Mouse (Mus musculus) left cerebral cortex, adult 2 months (tissue): ENCODE measurements around the gene Lpo. TPM values are rescaled to one million over a fixed set of nuclear protein-coding genes. Genes with fewer than 3 reads are reported as not detected.
A peak's percentile ranks its signal among the peaks of the same experiment; 100 is the strongest.
"Not testable (repeated sequence)": the region's sequence is repeated elsewhere in the genome, so short reads cannot be mapped to it uniquely, and the experiment has no call there.

ENCODE experiments used
- DNase-seq, 2 experiments: peaks; one replicate each; pipeline ENCODE4 v3.0.0; 2021 to 2022; ENCODE audit warnings: low spot score in 2 of 2, mixed read lengths in 1 of 2; ENCODE audit errors: extremely low spot score in 1 of 2
- H3K27ac ChIP-seq: fragments of 200-600 bp; 2 replicates; pipeline ENCODE4 v1.8.1; 2022
- H3K4me3 ChIP-seq: fragments of 200-600 bp; 2 replicates; pipeline ENCODE4 v1.8.1; 2022
- CTCF ChIP-seq: fragments of 200-600 bp; IDR thresholded peaks from 2 replicates; pipeline ENCODE4 v1.8.1; 2022; ENCODE audit warnings: antibody characterized with exemption, mild to moderate bottlenecking, moderate library complexity
- intact Hi-C: fragments of 180-260 bp; cut with DNase I; formaldehyde crosslinking; loops from one replicate; pipeline ENCODE4 v1.15.1; 2025
- long read RNA-seq, 2 experiments: library from polyadenylated mRNA; stranded (forward); transcript quantifications; one replicate each; pipeline ENCODE4 v2.0.0; 2021; ENCODE audit warnings: borderline mapping rate in 2 of 2
- total RNA-seq, 2 experiments: library from RNA; stranded (reverse); gene quantifications; 2 replicates each; pipeline ENCODE4 v1.2.3; 2021

The Lpo gene
- total RNA-seq: under 1 TPM; 0.45 to 0.75 TPM
- long read RNA-seq, experiment 1, partial matches to known transcripts: 0 of 3 reads
- long read RNA-seq, experiment 1, other reads (novel, unspliced or antisense): 3 of 3 reads
- long read RNA-seq, experiment 2, partial matches to known transcripts: 0 of 1 reads
- long read RNA-seq, experiment 2, other reads (novel, unspliced or antisense): 1 of 1 reads

DNA sequence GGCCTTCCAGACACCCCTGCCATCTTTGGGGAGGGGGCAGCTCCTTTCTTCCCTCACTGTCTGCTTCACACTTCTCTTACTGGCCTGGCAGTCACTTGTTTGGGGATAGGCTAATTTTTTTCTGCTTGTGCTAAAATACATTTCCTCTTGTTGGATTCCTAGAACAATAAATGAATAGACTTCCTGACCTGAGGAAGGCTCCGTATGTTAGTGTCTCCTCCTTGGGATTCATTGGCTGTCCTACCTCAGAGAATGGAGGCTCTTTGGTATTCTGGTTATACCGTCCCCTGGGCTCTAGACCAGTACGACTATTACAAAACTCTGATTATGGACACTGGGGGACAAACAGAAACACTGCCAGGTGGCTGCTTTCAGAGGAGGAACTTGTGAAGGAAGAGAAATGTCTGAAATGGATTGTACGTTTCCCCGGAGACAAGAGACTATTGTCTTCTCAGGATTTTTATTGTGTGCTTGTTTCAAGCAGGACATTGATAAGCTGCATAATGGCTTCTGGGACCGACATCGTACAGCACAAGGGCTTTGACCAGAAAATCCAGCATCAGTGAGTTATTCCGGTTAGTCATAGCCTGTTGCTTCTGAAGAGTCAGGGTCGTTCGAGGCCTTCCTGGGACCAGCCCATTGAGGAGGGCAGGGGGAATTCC lies at the start of gene Lpo:
Lpo (minus strand) TSS at position 51 of the 662 bp plus-strand sequence.
- intact Hi-C loops: no loop called here
- TF ChIP-seq CTCF: no peak
- no peak within 1 kb of the TSS for H3K27ac ChIP-seq
- H3K4me3 ChIP-seq: no peak within 1 kb of the TSS
- DNase-seq: no peak

DNA sequence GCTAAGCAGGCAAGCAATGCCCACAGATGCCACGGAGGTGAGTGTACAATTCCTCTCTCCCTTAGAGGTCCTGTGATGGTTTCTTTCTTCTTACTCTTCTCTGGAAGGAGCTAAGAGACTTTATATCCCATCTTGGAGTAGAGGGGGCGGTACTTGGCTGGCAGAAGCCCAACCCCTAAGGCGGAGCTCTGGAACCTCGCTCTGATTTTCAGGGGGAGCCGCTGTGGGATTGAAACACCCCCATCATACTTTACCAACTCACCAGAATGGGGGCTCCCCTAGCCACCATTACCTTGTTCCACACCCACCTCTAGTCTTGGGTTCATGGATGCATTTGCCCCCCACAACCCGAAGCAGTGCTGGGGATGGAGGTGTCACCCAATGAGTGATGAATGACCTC lies 47.3 kb upstream of the Lpo start, which contains the start of gene Epx:
Epx (minus strand) TSS at position 101 of the 400 bp plus-strand sequence.
- intact Hi-C loops: no loop called here
- no peak for DNase-seq
- TF ChIP-seq CTCF: no peak
- H3K27ac ChIP-seq: no peak within 1 kb of the TSS
- H3K4me3 ChIP-seq: no peak within 1 kb of the TSS

DNA sequence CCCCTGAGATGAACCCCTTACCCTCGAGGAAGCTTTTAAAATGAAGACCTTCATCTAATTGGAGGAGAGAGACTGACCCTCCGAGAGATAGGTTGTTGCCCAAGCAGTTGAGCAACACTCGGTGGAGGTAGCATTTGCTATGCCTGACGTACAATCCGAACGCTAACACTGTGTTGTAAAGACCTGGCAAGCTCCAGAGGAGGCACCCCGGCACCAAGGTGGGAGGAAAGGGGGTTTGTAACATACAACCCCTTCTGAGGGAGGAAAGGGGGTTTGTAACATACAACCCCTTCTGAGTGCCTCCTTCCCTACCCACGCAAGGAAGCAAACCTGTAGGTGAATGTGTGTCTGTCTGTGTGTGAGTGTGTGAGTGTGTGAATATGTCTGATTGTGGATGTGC lies 43.7 kb upstream of the Lpo start:
- no peak for DNase-seq
- intact Hi-C loops: no loop called here
- H3K27ac ChIP-seq: no peak overlapping the region
- H3K4me3 ChIP-seq: no peak overlapping the region
- no peak for TF ChIP-seq CTCF

DNA sequence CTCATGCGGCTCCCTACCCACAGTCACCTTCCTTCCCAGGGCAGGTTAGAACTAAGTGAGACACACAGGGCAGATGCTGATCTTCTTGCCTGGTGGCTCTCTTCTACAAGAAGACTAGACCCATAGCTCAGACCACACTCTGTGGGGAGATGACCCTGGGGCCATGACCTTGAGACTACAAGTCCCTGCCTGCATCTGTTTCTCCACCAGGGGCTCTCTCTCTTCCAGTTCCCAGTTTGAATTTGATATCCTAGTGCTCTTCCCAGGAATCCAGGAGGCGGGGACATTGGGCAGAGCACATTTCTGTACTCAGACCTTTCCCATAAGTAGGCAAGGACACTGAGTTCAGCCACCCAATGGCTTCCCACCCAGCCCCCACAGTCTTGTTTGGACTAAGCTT lies 42.0 kb upstream of the Lpo start:
- TF ChIP-seq CTCF: no peak

DNA sequence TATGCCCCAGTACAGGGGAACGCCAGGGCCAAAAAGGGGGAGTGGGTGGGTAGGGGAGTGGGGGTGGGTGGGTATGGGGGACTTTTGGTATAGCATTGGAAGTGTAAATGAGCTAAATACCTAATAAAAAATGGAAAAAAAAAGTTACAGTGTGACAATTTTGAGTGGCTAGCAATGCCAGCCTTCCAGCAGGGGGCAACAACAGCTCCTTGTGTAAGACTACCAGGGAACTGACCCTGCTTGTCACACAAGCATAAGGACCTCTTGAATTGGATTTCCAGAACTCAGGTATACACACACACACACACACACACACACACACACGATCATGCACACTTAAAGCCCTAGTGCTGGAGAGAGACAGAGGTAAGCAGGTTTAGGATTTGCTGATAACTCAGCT lies 38.8 kb upstream of the Lpo start:
- intact Hi-C loops, H3K4me3 ChIP-seq, H3K27ac ChIP-seq: not testable (repeated sequence)
- peak; percentile 34 for TF ChIP-seq CTCF
- DNase-seq: peak in 1 of 2 experiments; percentile 31

More for the DNA sequence above, 42.0 kb upstream of the Lpo start:
- H3K27ac ChIP-seq: no peak overlapping the region
- intact Hi-C loops: no loop called here
- no peak for DNase-seq
- H3K4me3 ChIP-seq: no peak overlapping the region

DNA sequence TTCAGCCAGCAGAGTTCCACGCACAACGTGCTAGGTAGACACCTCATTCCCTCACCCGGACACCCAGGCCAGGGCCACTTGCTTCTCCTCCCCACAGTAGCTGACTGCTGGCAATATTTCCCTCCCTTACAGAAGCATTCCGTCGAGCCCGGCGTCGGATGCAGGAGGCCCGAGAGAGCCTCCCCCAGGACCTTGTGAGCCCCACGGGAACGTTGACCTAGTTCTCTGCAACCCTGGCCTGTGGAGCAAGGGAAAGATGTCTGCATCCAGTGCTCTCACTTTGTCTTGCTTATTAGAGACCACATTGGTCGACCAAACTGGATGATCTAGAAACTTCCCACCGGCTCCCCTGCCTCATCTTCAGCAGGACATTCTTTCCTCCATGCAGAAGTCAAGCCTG lies 34.7 kb upstream of the Lpo start:
- DNase-seq: no peak
- intact Hi-C loops: no loop called here
- H3K27ac ChIP-seq: no peak overlapping the region

DNA sequence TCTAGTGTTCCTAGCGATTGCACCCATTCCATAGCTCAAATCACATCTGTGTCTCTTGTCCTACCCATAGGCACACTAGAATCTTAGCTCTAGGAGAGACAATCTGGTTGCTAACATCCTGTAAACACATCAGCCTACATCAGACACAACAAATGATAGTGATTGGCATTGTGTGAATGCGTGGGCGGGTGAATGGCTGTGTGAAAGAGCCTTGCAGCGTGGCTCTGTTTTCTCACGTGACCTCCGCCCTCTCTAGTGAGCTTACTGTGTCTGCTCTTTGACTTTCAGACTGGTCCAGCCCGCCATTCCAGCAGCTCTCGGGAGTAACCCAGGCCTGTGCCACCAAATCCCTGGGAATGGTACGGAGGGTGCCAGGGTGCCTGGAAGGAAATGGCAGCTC lies 32.3 kb upstream of the Lpo start:
- Histone ChIP-seq H3K4me3 (no peak overlapping the region), H3K27ac (no peak overlapping the region)
- intact Hi-C loops: no loop called here
- no peak for TF ChIP-seq CTCF
- DNase-seq: no peak

More for the DNA sequence above, 34.7 kb upstream of the Lpo start:
- no peak for TF ChIP-seq CTCF
- no peak overlapping the region for H3K4me3 ChIP-seq

DNA sequence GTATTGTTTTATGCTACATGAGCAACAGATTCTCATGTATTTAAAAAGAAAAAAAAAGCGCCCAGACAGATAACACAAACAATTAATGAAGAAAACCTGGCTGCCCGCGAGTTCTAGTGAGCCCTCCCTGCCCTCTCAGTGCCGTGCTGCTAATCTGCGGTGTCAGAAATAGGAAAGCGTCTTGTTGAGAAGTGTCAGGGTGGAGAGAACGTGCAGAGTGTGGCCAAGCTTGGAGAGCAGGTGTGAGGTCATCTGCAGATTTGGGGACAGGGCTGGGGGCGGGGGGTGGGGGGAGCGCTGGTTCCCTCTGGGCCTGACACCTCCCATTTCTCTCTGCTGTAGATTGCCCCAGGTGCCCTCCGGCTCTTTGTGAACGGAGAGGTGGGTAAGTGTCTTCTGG lies 31.2 kb upstream of the Lpo start:
- H3K4me3 ChIP-seq: no peak overlapping the region
- DNase-seq: no peak
- no peak for TF ChIP-seq CTCF
- H3K27ac ChIP-seq: no peak overlapping the region
- intact Hi-C loops: no loop called here

DNA sequence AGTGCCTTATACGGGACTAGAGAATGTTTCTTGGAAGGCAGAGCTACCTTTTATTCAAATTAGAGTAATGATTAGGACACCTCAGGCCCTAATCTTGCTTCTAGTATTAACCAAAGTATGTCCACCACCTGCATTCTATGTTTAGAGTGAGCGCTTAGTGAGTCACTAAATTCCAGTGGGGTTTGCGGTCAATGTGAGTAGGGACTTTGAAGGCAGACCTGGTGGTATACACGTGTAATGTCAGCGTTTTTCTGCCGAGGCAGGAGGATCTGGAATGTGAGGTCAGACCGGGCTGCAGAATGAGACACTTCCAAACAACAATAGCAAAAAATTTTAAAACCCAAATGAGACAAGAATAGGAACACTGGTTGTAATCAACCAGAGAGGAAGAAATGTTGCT lies 26.5 kb upstream of the Lpo start:
- no peak for DNase-seq
- no peak for TF ChIP-seq CTCF
- H3K4me3 ChIP-seq: no peak overlapping the region
- intact Hi-C loops: no loop called here
- no peak overlapping the region for H3K27ac ChIP-seq

DNA sequence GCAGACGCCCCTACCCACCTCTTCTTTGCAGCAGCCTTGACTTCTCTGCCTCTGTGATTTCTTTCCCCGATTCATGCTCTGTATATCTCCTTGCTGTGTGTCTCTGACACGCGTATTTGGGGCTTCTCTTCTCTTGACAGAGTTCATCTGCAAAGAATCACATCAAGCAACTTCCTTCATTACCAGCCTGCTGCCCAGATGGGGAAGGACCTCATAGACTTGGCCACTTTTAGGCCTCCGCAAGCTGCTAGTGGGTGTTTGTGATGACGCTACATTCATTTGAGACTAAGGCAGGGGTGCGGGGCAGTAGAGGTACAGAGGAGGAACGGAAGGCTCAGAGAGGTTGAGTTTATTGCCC lies 25.5 kb upstream of the Lpo start:
- no peak for TF ChIP-seq CTCF
- peak overlapping the region; percentile 56 for H3K4me3 ChIP-seq
- peak; percentile 25 to 31 for DNase-seq
- intact Hi-C loops: no loop called here
- peak overlapping the region; percentile 77 for H3K27ac ChIP-seq

DNA sequence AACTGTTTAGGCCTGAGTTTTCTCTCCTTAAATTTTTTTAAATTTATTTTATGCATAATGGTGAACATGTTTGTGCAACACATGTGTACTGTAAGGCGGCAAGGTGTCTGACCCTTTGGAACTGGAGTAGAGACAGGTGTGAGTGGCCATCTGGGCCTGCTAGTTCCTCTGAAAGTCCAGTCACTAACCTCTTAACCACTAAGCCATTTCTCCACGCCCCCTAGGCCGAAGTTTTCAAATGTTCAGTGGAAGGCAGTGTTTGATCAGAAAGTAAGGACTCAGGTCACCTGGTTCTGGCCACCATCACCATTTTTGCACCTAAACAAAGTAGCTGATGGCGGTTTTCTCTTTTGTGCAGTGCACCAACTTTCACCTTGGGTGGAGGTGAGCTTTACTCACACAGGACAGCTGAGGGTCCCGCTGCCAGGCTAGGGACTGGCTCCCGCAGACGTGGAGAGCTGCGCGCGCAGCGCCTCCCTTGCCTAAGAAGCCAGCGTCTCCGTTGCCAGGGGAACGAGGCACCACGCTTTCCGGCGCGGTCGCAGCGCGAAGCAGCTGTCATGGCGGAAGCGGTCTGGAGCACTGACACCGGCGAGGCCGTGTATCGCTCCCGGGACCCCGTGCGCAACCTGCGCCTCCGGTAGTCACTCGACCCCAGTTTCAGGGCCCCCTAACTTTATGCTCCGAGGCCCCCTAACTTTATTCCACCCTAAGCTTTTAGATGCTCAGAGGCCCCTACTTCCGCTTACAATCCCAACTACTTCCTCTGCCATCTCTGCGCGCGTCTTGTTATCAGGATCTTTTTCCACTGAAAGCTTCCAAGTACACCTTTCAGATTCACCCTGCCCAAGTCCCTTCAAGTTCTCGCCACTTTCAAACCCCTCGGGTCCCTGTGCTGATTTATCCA lies 24.9 kb upstream of the Lpo start, which contains the start of gene Mks1:
Mks1 (plus strand) TSS at position 526 of the 907 bp plus-strand sequence.
- no peak; the same call in 1 of the 2 replicates for TF ChIP-seq CTCF
- Histone ChIP-seq H3K4me3 (peak within 1 kb of the TSS; percentile 56), H3K27ac (peak within 1 kb of the TSS; percentile 77)
- intact Hi-C loops: no loop called here
- peak; percentile 89 to 90 for DNase-seq

DNA sequence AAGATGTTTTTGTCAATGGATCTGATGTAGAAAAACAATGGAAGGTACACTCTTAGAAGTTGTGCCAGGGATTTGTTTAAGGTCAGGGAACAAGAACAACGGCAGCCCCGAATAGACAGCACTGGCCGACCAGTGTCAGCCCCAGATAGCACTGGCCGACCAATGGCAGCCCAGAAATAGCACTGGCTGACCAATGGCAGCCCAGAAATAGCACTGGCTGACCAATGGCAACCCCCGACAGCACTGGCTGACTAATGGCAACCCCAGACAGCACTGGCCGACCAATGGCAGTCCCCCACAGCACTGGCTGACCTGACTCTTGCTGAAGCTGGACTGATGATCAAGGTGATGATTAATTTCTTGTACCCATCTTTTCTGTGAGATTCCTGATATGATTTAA lies 19.8 kb upstream of the Lpo start:
- DNase-seq: no peak
- no peak for TF ChIP-seq CTCF
- intact Hi-C loops: no loop called here
- H3K4me3 ChIP-seq: no peak overlapping the region
- no peak overlapping the region for H3K27ac ChIP-seq
